Mouse (Mus musculus) stomach, embryonic 14.5 days (tissue): ENCODE measurements at regions not wholly inside any gene's neighbourhood (a gene's known extent, or its start where the extent isn't known, plus 50 kb on each side); places are given as distances from the start of the nearest gene placed in this dataset.

Source experiments
- ATAC-seq: fragments of 200-750 bp; cut with Nextera tagmentation; 2 replicates; pipeline ENCODE4 v1.8.0; 2017; ENCODE audit warnings: low read depth, moderate TSS enrichment; ENCODE audit not compliant: insufficient number of reproducible peaks, insufficient read depth, low FRiP score
- H3K27ac ChIP-seq: fragments of 300-500 bp; sonication (generic); 2 replicates; pipeline ENCODE4 v1.5.1; 2014; ENCODE audit warnings: mild to moderate bottlenecking, low read length, moderate library complexity, mixed read lengths
- H3K27me3 ChIP-seq: fragments of 300-500 bp; sonication (generic); 2 replicates; pipeline ENCODE4 v1.6.1; 2014; ENCODE audit warnings: low read length, control low read depth, mixed read lengths; ENCODE audit not compliant: control insufficient read depth, insufficient read depth
- H3K36me3 ChIP-seq: fragments of 300-500 bp; sonication (generic); 2 replicates; pipeline ENCODE4 v1.6.1; 2014; ENCODE audit warnings: mild to moderate bottlenecking, control low read depth, low read length, moderate library complexity, mixed read lengths; ENCODE audit not compliant: control insufficient read depth, insufficient read depth
- H3K4me1 ChIP-seq: fragments of 300-500 bp; sonication (generic); 2 replicates; pipeline ENCODE4 v1.6.1; 2014; ENCODE audit warnings: low read length, control low read depth, mixed read lengths; ENCODE audit not compliant: control insufficient read depth, insufficient read depth
- H3K4me2 ChIP-seq: fragments of 300-500 bp; sonication (generic); replicated peaks from 2 replicates; pipeline ENCODE4 v1.6.1; 2014; ENCODE audit warnings: low read depth, low read length, control low read depth
- H3K4me3 ChIP-seq: fragments of 300-500 bp; sonication (generic); 2 replicates; pipeline ENCODE4 v1.5.1; 2014; ENCODE audit warnings: low read depth, low read length, control low read depth
- H3K9ac ChIP-seq: fragments of 300-500 bp; sonication (generic); replicated peaks from 2 replicates; pipeline ENCODE4 v1.6.1; 2014; ENCODE audit warnings: low read depth, mild to moderate bottlenecking, control low read depth, low read length, moderate library complexity, mixed read lengths
- H3K9me3 ChIP-seq: fragments of 300-500 bp; sonication (generic); 2 replicates; pipeline ENCODE4 v1.6.1; 2016; ENCODE audit warnings: low read depth, low read length, control low read depth; ENCODE audit not compliant: control insufficient read depth
- WGBS: fragments of 180-500 bp; shearing (Covaris S2); extraction: QIAGEN DNeasy Blood & Tissue Kit; methylation state at CpG from one replicate; pipeline ENCODE4 v1.1.7; 2014; 5-methylcytosine and 5-hydroxymethylcytosine counted together

DNA sequence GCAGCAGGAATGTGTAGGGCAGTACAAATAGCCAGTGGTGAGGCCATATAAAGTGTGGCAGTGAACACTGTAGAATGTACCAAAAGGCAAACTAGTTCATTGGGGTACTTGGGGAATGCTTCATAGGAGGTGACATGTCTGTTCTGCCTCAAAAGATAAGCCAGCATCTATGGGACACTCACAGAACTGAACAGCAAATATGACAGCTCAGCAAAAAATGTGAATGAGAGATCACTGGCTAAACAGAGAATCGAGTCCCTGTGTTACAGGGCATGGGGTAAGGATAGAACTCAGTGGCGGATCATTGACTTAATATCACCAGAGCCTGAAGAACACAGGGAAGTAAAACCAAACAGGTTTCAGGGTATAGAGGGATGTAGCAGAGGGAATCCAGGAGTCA is 346.1 kb upstream of the Gm765 start:
- no peak for ATAC-seq
- Histone ChIP-seq H3K4me2 (no peak overlapping the region), H3K4me3 (no peak overlapping the region), H3K27me3 (no peaks in the 10 kb centered on the region), H3K9ac (no peak overlapping the region), H3K27ac (no peak overlapping the region), H3K9me3 (no peaks in the 10 kb centered on the region), H3K4me1 (no peaks in the 10 kb centered on the region), H3K36me3 (no peaks in the 10 kb centered on the region)
- WGBS: 84% methylated on average over 2 of the region's 2 CpGs

DNA sequence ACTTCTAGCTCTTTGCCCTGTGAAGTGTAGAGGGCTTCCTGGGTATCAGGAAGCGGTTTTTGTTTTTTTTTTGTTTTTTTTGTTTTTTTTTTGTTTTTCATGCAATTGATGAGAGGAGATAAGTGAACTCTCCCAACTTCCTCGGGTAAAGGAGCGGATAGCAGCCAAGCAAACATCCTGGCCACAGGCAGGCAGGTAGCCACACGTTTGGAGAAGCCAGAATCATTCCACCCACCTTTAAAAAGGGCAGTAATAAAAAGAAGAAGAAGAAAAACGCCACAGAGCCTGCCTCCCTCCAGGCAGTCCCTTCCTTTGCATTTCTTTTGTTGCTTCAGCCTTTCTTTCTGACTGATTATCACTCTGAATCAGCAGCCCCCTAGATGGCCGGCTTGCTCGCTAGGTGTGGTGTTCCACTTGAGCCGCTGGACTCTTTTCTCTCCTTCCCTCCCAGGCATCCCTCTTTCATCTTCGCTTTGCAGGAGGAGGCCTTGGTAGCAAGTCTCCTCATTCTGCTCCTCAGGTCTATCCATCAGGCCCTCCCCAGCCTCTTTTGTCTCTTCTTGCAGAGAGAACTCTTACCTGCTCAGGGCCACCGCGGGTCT is 323.9 kb upstream of the Gm765 start:
- H3K4me2 ChIP-seq: no peak overlapping the region
- no peak for ATAC-seq

GRCm38 (mm10) chr6:98651827-98652226 is 309.3 kb upstream of the Gm765 start:
- Histone ChIP-seq H3K4me3 (no peak overlapping the region), H3K27me3 (no peaks in the 10 kb centered on the region), H3K36me3 (no peaks in the 10 kb centered on the region), H3K27ac (no peak overlapping the region), H3K9ac (no peak overlapping the region), H3K9me3 (no peaks in the 10 kb centered on the region), H3K4me2 (no peak overlapping the region), H3K4me1 (no peaks in the 10 kb centered on the region)
- ATAC-seq: no peak
- 85% methylated on average over 3 of the region's 3 CpGs for WGBS

More for the DNA sequence above, 323.9 kb upstream of the Gm765 start:
- H3K36me3 ChIP-seq: no peaks in the 10 kb centered on the region
- no peak overlapping the region for H3K4me3 ChIP-seq
- H3K27ac ChIP-seq: no peak overlapping the region
- H3K9ac ChIP-seq: no peak overlapping the region
- H3K4me1 ChIP-seq: no peaks in the 10 kb centered on the region
- 34% methylated on average over 11 of the region's 11 CpGs for WGBS
- H3K9me3 ChIP-seq: no peaks in the 10 kb centered on the region; the same call in 1 of the 2 replicates
- no peaks in the 10 kb centered on the region for H3K27me3 ChIP-seq

- no peaks in the 10 kb centered on the region for H3K27me3 ChIP-seq
- H3K4me1 ChIP-seq: no peaks in the 10 kb centered on the region
- no peak overlapping the region for H3K27ac ChIP-seq
- H3K9ac ChIP-seq: no peak overlapping the region
- ATAC-seq: no peak
- H3K36me3 ChIP-seq: no peaks in the 10 kb centered on the region
- no peak overlapping the region for H3K4me3 ChIP-seq
- no peaks in the 10 kb centered on the region for H3K9me3 ChIP-seq
- no peak overlapping the region for H3K4me2 ChIP-seq
These were observed 308.8 kb upstream of the Gm765 start for GRCm38 (mm10) chr6:98651315-98651714.

DNA sequence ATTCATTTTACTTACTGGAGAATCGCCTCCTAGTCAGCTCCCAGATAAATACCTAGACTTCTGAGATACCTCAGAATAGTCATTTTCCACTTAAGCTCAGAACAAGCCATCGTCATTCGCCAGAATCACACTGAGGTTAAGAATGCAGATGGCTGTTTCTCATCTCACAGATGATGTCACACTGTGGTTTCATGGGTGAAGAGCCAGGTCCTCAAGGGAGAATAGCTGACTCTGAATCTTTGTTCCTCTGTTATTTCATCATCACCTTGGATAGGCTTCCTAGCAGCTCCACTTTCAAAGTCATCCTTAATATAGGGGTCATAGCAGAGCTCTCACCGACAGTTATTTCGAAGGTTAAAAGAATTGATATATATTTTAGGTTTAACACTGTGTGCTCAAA is 297.8 kb upstream of the Gm765 start:
- Histone ChIP-seq H3K4me1 (no peaks in the 10 kb centered on the region), H3K4me3 (no peak overlapping the region)
- WGBS: 89% methylated on average over 5 of the region's 5 CpGs

GRCm38 (mm10) chr6:98635816-98636215 is 293.3 kb upstream of the Gm765 start:
- WGBS: 85% methylated on average over 6 of the region's 6 CpGs
- no peaks in the 10 kb centered on the region for H3K27me3 ChIP-seq

More for the DNA sequence above, 297.8 kb upstream of the Gm765 start:
- Histone ChIP-seq H3K27ac (no peak overlapping the region), H3K36me3 (no peaks in the 10 kb centered on the region), H3K4me2 (no peak overlapping the region), H3K9ac (no peak overlapping the region), H3K27me3 (no peaks in the 10 kb centered on the region), H3K9me3 (no peaks in the 10 kb centered on the region)
- ATAC-seq: no peak

DNA sequence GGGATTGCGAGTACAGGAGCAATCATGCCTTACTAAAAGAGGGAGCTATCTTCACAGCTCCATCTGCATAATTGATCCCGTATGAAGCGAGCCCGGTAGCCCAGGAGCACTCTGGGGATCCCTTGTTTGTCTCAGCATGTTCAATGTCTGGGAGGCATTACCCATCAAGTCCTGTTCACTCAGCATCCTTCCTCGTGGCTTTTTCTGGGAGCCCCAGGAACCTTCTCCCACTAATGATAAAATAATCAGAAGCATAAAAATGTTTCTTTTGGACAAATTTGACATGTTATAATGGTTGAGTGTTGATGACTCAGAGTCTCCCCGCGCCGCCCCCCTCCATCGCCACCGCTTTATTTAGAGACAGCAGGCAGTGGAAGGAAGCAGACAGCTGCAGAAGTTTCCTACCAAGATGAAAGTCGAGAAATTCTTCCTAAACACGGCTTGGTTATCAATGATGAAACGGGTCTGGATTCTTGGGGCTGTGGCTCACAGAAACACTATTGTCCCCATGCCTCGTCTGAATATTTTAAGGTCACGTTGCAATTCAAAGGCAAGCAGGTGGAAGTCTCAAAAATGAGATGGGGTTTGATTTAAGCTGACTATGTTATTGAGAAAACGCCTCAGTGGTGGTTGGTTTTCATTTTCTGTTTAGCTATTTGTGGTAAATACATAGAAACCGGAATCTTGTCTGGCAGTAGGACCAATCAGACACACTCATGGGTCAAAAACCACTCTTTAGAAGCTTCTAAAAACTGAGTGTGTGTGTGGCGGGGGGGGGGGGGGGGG is 289.9 kb upstream of the Gm765 start:
- WGBS: 43% methylated on average over 18 of the region's 18 CpGs
- no peak overlapping the region for H3K9ac ChIP-seq
- 0 out of 2 replicates have a peak, but pooled peaks cover 7% of the 10 kb centered on the region for H3K4me1 ChIP-seq
- no peak overlapping the region for H3K4me2 ChIP-seq
- H3K4me3 ChIP-seq: no peak overlapping the region
- no peaks in the 10 kb centered on the region for H3K27me3 ChIP-seq
- no peak for ATAC-seq
- H3K27ac ChIP-seq: no peak overlapping the region
- H3K9me3 ChIP-seq: no peaks in the 10 kb centered on the region
- H3K36me3 ChIP-seq: no peaks in the 10 kb centered on the region

More at GRCm38 (mm10) chr6:98635816-98636215, 293.3 kb upstream of the Gm765 start:
- Histone ChIP-seq H3K4me2 (no peak overlapping the region), H3K4me3 (no peak overlapping the region), H3K27ac (no peak overlapping the region), H3K9me3 (no peaks in the 10 kb centered on the region), H3K4me1 (0 out of 2 replicates have a peak, but pooled peaks cover 7% of the 10 kb centered on the region), H3K9ac (no peak overlapping the region), H3K36me3 (no peaks in the 10 kb centered on the region)
- ATAC-seq: no peak

- no peak overlapping the region for H3K4me2 ChIP-seq
- H3K27me3 ChIP-seq: no peaks in the 10 kb centered on the region
- H3K4me3 ChIP-seq: no peak overlapping the region
- no peaks in the 10 kb centered on the region for H3K9me3 ChIP-seq
- ATAC-seq: no peak
- H3K36me3 ChIP-seq: no peaks in the 10 kb centered on the region
- WGBS: 67% methylated on average over 8 of the region's 8 CpGs
- no peak overlapping the region for H3K9ac ChIP-seq
- H3K4me1 ChIP-seq: 0 out of 2 replicates have a peak, but pooled peaks cover 7% of the 10 kb centered on the region
- H3K27ac ChIP-seq: no peak overlapping the region
These were observed 288.7 kb upstream of the Gm765 start for GRCm38 (mm10) chr6:98631269-98631668.
